Mouse (Mus musculus) T-cell, adult 2 months (primary cell): ENCODE results near the gene Ptch1.
A peak's percentile ranks its signal among the peaks of the same experiment; 100 is the strongest.

Experiments used
- DNase-seq: peaks from one replicate; pipeline ENCODE4 v3.0.0; 2022; ENCODE audit warnings: low spot score

Ptch1 gene

DNA sequence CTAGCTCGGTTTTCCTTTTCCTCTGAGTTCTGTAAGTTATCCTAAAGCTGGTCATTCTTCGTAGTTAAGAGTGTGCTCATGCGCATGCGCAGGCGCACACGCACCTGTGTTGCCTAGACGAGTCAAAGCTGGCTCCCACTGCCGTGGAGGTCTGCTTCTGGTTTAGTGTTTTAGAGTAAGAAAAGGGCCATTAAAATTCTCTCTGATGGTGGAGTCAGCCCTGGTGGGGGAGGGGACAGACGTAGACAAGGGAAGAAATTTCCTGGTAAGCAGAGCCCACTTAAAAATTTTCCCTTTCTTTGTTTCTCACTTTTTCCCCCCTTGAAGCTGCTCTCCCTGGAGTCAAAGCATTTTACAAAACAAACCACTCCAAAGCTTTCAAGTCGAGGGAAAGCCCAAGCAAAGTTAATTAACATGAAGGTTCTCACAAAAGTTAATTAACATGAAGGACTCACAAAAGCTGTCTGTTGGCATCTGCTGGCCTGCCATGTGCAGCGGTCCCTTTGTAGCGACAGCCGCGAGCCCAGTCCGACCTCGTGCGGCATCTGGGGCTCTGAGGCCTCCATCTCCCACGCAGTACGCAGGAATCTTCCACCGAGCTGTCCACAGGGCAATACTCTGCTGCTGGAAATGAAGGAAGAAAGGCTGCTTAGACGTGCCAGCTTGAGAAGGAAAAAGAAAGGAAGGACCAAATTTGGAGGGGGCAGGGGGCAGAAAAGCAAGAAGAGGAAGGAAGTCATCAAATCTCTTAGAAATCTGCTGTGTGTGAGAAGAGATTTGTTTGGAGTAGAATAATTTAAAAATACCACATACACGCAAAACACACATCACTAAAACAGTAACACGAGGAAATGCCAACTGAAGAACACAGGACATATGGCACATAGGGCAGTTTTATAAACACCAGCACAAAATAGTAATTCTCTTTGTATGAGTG, 76.5 kb downstream of the Ptch1 start, which contains the start of gene Fancc:
Fancc (minus strand) TSS at position 633 of the 937 bp plus-strand sequence.
- DNase-seq: peak; percentile 21

GRCm38 (mm10) chr13:63487707-63488042, 85.7 kb downstream of the Ptch1 start:
- no peak for DNase-seq

DNA sequence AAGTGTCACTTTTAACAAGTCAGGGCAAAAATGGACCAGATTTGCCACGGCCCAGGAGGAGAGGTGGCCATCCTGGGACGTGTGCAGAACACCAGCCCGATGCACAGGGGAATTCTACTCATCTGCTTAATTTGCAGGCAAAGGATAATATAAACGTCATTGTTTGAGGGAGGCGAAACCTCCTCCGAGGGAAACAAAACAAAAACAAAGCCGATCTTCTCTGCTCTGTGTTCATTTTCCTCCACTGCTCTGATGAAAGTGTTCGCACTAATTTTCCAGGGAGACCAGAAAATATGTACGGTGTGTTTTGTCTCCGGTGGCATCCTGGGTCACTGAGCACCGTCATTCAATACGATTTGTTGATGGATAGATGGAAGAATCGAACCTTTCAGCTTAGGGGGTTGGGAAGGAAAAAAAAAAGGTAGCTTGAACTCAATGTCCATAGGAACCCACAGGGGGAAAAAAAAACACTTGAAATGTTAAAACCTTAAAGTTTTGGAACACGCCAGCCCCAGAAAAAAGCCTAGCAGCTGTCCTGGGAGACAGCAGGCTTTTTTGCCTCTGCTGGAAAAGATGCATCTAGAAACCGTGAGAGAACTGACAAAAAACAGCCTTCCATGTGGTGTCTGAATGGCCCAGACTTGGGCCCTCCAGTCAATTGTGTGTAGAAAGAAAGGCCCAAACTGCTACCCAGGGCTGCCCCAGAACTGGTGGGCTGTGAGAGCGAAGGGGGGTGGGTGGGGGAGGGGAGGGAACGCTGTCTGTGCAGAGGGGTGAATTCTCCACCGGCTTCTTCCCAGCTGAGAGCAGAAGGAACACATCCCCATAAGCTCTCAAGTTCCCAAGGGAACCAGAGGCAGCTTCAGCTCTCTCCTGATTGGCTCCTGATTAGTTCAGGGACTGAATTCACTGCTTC, 86.3 kb downstream of the Ptch1 start:
- no peak for DNase-seq

DNA sequence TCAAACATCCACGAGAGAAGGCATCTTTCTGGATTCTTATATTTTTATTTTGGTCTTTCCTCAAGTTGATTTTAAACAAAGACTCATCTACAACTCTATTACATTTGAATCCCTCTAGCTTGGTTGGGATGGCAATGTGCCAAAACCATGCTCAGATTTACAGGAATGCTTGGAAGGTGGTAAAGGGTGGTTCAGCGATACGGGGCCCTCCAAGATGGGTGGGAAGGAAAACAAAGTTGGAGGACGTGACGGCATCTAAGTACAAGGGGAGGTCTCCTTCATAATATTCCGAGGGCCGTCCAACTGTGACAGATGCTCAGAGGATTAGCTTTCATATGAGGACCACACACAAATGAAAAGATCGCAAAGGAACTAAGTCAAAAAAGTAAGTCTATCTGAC, 98.0 kb downstream of the Ptch1 start:
- DNase-seq: no peak
